Mouse (Mus musculus) hindbrain, embryonic 15.5 days (tissue): ENCODE data around the gene Mrrf. TPM values are rescaled to one million over a fixed set of nuclear protein-coding genes. Genes with fewer than 3 reads are reported as not detected.

Source experiments
- ATAC-seq: fragments of 200-750 bp; cut with Nextera tagmentation; 2 replicates; pipeline ENCODE4 v1.8.0; 2017; ENCODE audit warnings: low read depth, moderate number of reproducible peaks, moderate TSS enrichment; ENCODE audit not compliant: low FRiP score
- H3K27ac ChIP-seq: fragments of 300-500 bp; sonication (generic); replicated peaks from 2 replicates; pipeline ENCODE4 v1.5.1; 2015; ENCODE audit warnings: mild to moderate bottlenecking, inconsistent platforms
- H3K27me3 ChIP-seq: fragments of 300-500 bp; sonication (generic); 2 replicates; pipeline ENCODE4 v1.6.1; 2015; ENCODE audit warnings: control low read depth, inconsistent platforms
- H3K36me3 ChIP-seq: fragments of 300-500 bp; sonication (generic); 2 replicates; pipeline ENCODE4 v1.6.1; 2015; ENCODE audit warnings: control low read depth, inconsistent platforms
- H3K4me1 ChIP-seq: fragments of 300-500 bp; sonication (generic); replicated peaks from 2 replicates; pipeline ENCODE4 v1.6.1; 2015; ENCODE audit warnings: control low read depth, inconsistent platforms
- H3K4me2 ChIP-seq: fragments of 300-500 bp; sonication (generic); 2 replicates; pipeline ENCODE4 v1.6.1; 2015; ENCODE audit warnings: moderate library complexity, mild to moderate bottlenecking, inconsistent platforms
- H3K4me3 ChIP-seq: fragments of 300-500 bp; sonication (generic); 2 replicates; pipeline ENCODE4 v1.5.1; 2015; ENCODE audit warnings: mild to moderate bottlenecking, inconsistent platforms
- H3K9ac ChIP-seq: fragments of 300-500 bp; sonication (generic); 2 replicates; pipeline ENCODE4 v1.6.1; 2015; ENCODE audit warnings: inconsistent platforms
- H3K9me3 ChIP-seq: fragments of 300-500 bp; sonication (generic); 2 replicates; pipeline ENCODE4 v1.6.1; 2016; ENCODE audit warnings: control low read depth, inconsistent platforms
- WGBS: fragments of 180-500 bp; shearing (Covaris S2); methylation state at CpG from one replicate; pipeline ENCODE4 v1.1.7; 2015; 5-methylcytosine and 5-hydroxymethylcytosine counted together
- polyA plus RNA-seq: library from polyadenylated mRNA; unstranded; fragments of >200 nt; fragmentation: Nextera tagmentation; extraction: Ambion mirVana; gene quantifications from 2 replicates; pipeline ENCODE4 v1.2.1, GENCODE M21; 2015

The Mrrf gene
- polyA plus RNA-seq, 1 experiment from 2014 or later = 23.1 TPM

DNA sequence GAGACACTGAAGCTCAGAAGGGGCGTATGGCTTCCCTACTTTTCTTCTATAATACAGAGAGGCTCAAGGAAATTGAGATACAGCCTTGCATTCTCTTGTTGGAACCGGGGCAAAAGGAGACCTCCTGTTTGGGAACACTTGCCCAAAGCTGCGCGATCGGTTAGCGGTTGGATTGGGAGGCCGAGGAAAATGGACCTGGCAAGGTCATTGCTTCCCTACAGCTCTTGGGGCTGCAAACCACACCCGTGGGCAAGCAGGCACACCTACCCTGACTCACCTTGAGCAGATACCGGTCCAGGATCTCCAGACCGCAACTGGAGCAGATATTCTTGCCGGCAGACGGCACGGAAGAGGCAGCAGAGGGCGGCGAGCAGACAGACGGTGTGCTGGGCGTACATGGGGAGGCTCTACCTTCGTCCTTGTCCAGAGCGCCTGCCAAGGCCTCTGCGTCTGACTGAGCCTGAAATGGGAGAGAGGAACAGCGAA is 33.1 kb upstream of the Mrrf start:
- H3K4me3 ChIP-seq = peak overlapping the region; percentile 27; the same call in 1 of the 2 replicates
- no peaks in the 10 kb centered on the region for H3K36me3 ChIP-seq
- H3K27me3 ChIP-seq = peaks cover 79% of the 10 kb centered on the region
- peak overlapping the region; percentile 54 for H3K4me2 ChIP-seq
- no peak overlapping the region for H3K9ac ChIP-seq
- WGBS = under 1% methylated on average over 21 of the region's 21 CpGs
- peaks cover 33% of the 10 kb centered on the region for H3K4me1 ChIP-seq
- no peaks in the 10 kb centered on the region for H3K9me3 ChIP-seq
- no peak for ATAC-seq
- no peak overlapping the region for H3K27ac ChIP-seq

- WGBS = under 1% methylated on average over 38 of the region's 38 CpGs
- Histone ChIP-seq H3K36me3 (no peaks in the 10 kb centered on the region), H3K4me3 (peak overlapping the region; percentile 27), H3K27me3 (peaks cover 78% of the 10 kb centered on the region), H3K4me1 (peaks cover 33% of the 10 kb centered on the region), H3K27ac (no peak overlapping the region), H3K9ac (no peak overlapping the region), H3K9me3 (no peaks in the 10 kb centered on the region), H3K4me2 (peak overlapping the region; percentile 54)
- ATAC-seq = no peak
Observed at GRCm38 (mm10) chr2:36103555-36104367, 32.4 kb upstream of the Mrrf start.

GRCm38 (mm10) chr2:36104436-36104955 is 31.7 kb upstream of the Mrrf start:
- H3K9ac ChIP-seq = no peak overlapping the region
- ATAC-seq = no peak
- peak overlapping the region; percentile 54 for H3K4me2 ChIP-seq
- H3K4me3 ChIP-seq = peak overlapping the region; percentile 27
- peaks cover 33% of the 10 kb centered on the region for H3K4me1 ChIP-seq
- no peaks in the 10 kb centered on the region for H3K9me3 ChIP-seq
- peaks cover 77% of the 10 kb centered on the region for H3K27me3 ChIP-seq
- H3K36me3 ChIP-seq = no peaks in the 10 kb centered on the region
- no peak overlapping the region for H3K27ac ChIP-seq
- 1% methylated on average over 32 of the region's 32 CpGs for WGBS

DNA sequence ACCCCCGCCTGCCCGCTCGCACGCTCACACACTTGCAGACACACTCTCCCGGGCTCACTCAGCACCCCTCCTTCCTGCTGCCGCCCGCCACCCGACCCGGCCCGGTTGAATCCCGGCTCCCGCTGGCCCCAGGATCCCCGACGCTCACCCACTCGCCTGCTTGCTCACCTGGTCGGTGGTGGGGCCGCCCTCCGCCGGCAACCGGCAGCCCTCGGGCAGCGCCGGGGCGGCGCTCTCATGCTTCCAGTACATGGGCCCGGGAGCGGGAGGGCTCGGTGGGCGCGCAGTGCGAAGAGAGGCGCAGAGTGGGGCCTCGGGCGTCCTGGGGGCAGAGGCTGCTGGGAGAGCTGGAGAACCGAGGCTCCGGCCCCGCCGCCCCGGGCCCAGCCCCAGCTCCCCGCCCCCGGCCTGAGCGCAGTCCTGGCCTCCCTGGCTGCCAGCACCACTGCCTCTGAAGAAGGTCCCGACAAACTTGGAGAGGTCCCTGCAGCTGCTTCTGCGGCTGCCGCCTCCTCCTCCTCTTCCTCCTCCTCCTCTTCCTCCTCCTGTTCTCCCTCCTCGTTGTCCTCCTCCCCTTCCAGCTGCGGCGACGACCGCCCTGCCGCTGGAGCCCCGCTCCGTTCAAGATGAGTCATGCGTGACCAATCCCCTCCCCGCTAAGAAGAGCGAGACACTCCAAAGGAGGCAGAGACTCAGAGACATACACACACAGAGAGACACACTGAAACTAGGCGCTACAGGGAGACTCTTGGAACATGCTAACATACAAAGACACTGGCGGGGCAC is 31.0 kb upstream of the Mrrf start, which contains the start of gene Lhx6:
Gene Lhx6 (minus strand): TSS at position 453 of the 786 bp plus-strand sequence.
- peaks cover 77% of the 10 kb centered on the region for H3K27me3 ChIP-seq
- H3K9me3 ChIP-seq = no peaks in the 10 kb centered on the region
- H3K4me3 ChIP-seq = peak within 1 kb of the TSS; percentile 27
- H3K36me3 ChIP-seq = no peaks in the 10 kb centered on the region
- under 1% methylated on average over 55 of the region's 58 CpGs for WGBS
- no peak for ATAC-seq
- H3K9ac ChIP-seq = no peak within 1 kb of the TSS
- peak within 1 kb of the TSS; percentile 54 for H3K4me2 ChIP-seq
- peaks cover 33% of the 10 kb centered on the region for H3K4me1 ChIP-seq
- no peak within 1 kb of the TSS for H3K27ac ChIP-seq

- 7% methylated on average over 7 of the region's 7 CpGs for WGBS
- Histone ChIP-seq H3K27me3 (peaks cover 66% of the 10 kb centered on the region), H3K4me3 (no peak overlapping the region), H3K36me3 (no peaks in the 10 kb centered on the region), H3K9ac (no peak overlapping the region), H3K9me3 (no peaks in the 10 kb centered on the region), H3K4me1 (peaks cover 20% of the 10 kb centered on the region), H3K4me2 (no peak overlapping the region), H3K27ac (no peak overlapping the region)
- ATAC-seq = no peak
Observed at GRCm38 (mm10) chr2:36108615-36109014, 27.6 kb upstream of the Mrrf start.

GRCm38 (mm10) chr2:36112632-36113031 is 23.6 kb upstream of the Mrrf start:
- Histone ChIP-seq H3K36me3 (peaks cover 21% of the 10 kb centered on the region), H3K27me3 (peaks cover 38% of the 10 kb centered on the region), H3K4me3 (no peak overlapping the region), H3K27ac (no peak overlapping the region), H3K4me1 (no peaks in the 10 kb centered on the region), H3K4me2 (no peak overlapping the region), H3K9me3 (no peaks in the 10 kb centered on the region), H3K9ac (no peak overlapping the region)
- no peak for ATAC-seq
- 78% methylated on average over 3 of the region's 3 CpGs for WGBS

- Histone ChIP-seq H3K4me1 (no peaks in the 10 kb centered on the region), H3K4me2 (no peak overlapping the region), H3K9ac (no peak overlapping the region), H3K4me3 (no peak overlapping the region), H3K36me3 (peaks cover 70% of the 10 kb centered on the region), H3K27ac (no peak overlapping the region), H3K27me3 (no peaks in the 10 kb centered on the region), H3K9me3 (no peaks in the 10 kb centered on the region)
- 95% methylated on average over 9 of the region's 9 CpGs for WGBS
- no peak for ATAC-seq
Observed at GRCm38 (mm10) chr2:36126795-36127429, 9.3 kb upstream of the Mrrf start.

DNA sequence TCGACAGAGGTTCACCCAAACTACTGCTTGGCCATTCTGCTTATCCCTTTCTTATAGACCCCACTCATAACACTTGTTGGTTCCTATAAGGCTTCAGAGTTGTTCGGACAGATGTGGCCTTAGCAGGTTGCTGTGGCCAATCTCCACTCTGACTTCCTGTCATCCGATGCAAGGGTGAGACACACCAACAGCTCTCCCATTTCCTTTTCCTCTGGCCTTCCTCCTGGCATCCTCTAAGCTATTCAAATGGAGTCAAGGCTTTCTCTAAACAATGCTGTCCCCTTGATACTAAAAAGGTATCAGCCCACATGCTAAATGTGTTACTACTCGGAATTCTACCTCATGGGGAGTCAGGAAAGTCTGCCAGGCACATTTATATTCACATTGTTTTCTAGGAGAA is 8.2 kb upstream of the Mrrf start:
- Histone ChIP-seq H3K4me2 (no peak overlapping the region), H3K4me3 (no peak overlapping the region), H3K27me3 (no peaks in the 10 kb centered on the region), H3K9me3 (no peaks in the 10 kb centered on the region), H3K4me1 (no peaks in the 10 kb centered on the region), H3K36me3 (peaks cover 68% of the 10 kb centered on the region), H3K27ac (no peak overlapping the region), H3K9ac (no peak overlapping the region)
- WGBS = 86% methylated on average over 4 of the region's 4 CpGs
- no peak for ATAC-seq

DNA sequence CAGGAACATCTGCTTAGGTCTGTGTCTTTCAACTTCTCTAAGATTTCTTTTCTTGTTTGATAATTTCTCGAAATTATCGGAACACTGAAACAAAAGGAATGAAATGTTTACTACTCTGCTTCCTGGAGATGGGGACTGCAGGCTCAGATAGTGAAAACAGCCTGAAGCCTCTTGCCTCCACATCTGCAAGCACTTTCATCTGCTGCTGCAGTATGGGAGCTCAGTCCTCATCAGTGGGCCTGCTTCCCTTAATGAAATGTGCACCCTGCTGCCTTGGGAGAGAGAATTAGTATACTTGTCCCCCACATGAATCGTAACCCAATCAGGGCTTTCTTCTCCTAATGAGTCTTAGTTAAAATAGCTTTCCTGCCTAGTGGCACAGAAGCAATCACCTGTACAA is 7.1 kb upstream of the Mrrf start:
- no peak overlapping the region for H3K27ac ChIP-seq
- no peak for ATAC-seq
- no peak overlapping the region for H3K4me3 ChIP-seq
- no peak overlapping the region for H3K9ac ChIP-seq
- H3K9me3 ChIP-seq = no peaks in the 10 kb centered on the region
- WGBS = 88% methylated on average over 3 of the region's 3 CpGs
- H3K27me3 ChIP-seq = no peaks in the 10 kb centered on the region
- H3K36me3 ChIP-seq = peaks cover 68% of the 10 kb centered on the region
- no peaks in the 10 kb centered on the region for H3K4me1 ChIP-seq
- no peak overlapping the region for H3K4me2 ChIP-seq

- Histone ChIP-seq H3K36me3 (peaks cover 33% of the 10 kb centered on the region), H3K9me3 (no peaks in the 10 kb centered on the region), H3K27me3 (no peaks in the 10 kb centered on the region), H3K9ac (peak overlapping the region; percentile 66), H3K4me3 (peak overlapping the region; percentile 71), H3K4me1 (peaks cover 23% of the 10 kb centered on the region), H3K27ac (peak overlapping the region; percentile 84), H3K4me2 (peak overlapping the region; percentile 76)
- ATAC-seq = no peak
- 3% methylated on average over 4 of the region's 4 CpGs for WGBS
Observed at GRCm38 (mm10) chr2:36135887-36136286, 302 bp upstream of the Mrrf start.

DNA sequence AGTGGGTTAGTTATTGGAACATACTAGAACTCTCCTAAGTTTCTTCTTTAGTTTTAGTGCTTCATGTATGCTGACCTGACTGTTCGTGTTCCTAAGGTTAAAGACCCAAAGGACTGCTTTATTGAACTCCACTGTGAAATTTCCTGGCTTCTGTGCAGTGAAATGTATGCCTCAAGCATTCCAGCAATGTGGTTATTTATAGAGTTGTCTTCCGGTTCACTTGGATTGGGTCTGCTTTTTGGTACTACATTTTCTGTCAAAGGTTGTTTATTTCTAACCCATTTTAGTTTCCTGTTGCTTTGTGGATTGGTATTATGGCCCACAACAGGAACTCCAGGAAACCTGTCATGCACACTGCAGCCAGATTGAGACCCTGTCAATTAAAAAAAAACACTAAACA is 2.9 kb downstream of the Mrrf start:
- no peaks in the 10 kb centered on the region for H3K27me3 ChIP-seq
- H3K27ac ChIP-seq = no peak overlapping the region
- 77% methylated on average over 2 of the region's 2 CpGs for WGBS
- H3K4me3 ChIP-seq = no peak overlapping the region
- H3K9me3 ChIP-seq = no peaks in the 10 kb centered on the region
- no peak overlapping the region for H3K9ac ChIP-seq
- ATAC-seq = no peak
- H3K36me3 ChIP-seq = peaks cover 22% of the 10 kb centered on the region
- H3K4me1 ChIP-seq = peaks cover 23% of the 10 kb centered on the region
- no peak overlapping the region for H3K4me2 ChIP-seq
